Mouse (Mus musculus): ENCODE results near the gene 9630041A04Rik. TPM values are rescaled to one million over a fixed set of nuclear protein-coding genes. Genes with fewer than 3 reads are reported as not detected.

Gene 9630041A04Rik
- total RNA-seq, 2 experiments from 2014 or later = not detected

DNA sequence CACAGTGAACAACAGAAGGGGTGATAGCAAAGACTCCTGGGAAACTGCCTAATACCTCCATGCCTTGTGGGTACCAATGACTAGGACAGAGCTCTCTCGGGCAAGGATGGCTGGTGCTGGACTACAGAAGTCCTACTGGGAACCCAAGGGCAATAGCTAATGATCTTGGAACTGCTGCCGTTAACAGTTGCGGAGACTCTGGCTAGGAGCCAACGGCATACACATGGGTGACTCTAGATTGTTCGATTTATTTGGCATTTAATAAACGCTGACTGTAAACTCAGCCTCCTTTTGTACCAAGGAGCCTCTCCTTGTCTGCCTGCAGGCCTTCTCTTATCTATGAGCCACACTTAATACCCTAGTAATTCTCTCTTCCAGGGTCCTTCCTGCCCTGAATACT is 128.4 kb downstream of the 9630041A04Rik start:
- intact Hi-C loops (cut with DNase I) = no loop called here
- DNase-seq = no peak

DNA sequence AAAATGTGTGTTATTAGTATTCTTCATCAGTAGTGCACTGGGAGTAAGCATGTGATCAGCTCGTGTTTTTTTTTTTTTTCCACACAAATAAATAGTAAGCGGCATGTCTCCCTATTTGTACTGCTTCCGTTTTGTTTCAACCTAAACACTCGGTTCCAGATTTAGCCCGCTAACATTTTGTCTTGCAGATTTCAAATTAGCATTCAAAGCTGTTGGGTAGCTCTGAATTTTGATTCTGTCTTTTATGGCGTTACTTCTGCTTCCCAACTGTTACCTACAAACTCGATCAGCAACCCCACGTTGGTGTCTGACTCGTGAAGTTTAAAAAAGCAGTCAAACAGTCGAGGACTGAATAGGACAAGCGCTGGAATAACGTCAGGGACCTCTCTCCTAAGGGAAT is 129.2 kb downstream of the 9630041A04Rik start:
- no peak for DNase-seq
- intact Hi-C loops (cut with DNase I) = no loop called here
